Mouse (Mus musculus): ENCODE data around the gene Slc17a7. TPM values are rescaled to one million over a fixed set of nuclear protein-coding genes. Genes with fewer than 3 reads are reported as not detected.
"Not testable (repeated sequence)": the region's sequence is repeated elsewhere in the genome, so short reads cannot be mapped to it uniquely, and the experiment has no call there.

Gene Slc17a7
- polyA plus RNA-seq, 1 experiment from 2014 or later: 2.3 TPM

DNA sequence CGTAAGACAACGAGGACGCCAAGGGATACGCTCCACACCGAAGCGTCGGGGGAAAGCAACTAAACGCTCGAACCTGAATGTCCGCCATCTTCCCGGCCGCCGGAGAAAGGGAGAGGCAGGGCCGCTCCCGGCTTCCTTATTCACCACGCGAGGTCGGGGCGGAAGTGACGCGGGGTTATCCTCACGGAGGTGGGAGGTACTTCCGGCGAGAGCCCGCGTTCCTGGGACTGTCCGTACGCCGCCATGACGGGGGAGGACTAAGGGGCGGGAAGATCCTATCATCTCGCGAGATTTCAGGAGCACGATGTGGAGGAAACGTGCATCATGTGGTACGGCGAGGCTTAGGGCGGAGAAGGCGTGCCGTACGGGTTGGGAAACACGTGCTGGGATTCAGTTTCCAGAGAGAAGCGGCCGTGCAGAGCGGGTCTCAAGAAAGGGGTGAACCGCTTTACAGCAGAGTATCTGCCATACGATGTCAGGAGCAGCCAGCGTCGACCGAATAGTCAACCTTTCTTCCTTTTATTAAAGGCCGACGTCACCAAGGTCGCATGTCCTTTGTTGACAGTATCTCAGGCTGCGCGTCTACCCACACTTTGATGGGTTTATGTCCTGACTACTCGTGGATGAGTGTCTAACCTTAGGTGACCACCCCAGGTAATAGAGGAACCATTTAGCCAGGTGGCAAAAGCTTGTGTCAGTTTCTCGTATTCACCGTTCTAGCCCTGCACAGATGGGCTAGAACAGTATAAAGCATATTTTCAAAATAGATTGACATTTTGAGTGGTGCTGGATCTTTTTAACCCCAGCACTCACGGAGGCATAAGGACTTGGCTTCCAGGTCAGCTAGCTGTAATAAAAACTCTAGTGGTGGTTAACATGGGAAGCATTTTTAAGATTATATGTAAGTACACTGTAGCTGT is 39.3 kb upstream of the Slc17a7 start, which contains the start of gene Rps11:
Gene Rps11 (minus strand): TSS at position 216 of the 920 bp plus-strand sequence.
- H3K36me3 ChIP-seq (ENCODE audit: control insufficient read depth, insufficient read depth, low read length): peaks cover 44% of the 10 kb centered on the region
- H3K9ac ChIP-seq (ENCODE audit: low read length): peak within 1 kb of the TSS; percentile 95
- H3K27ac ChIP-seq (ENCODE audit: low read depth, low read length): peak within 1 kb of the TSS; percentile 85
- H3K4me2 ChIP-seq (ENCODE audit: low read depth): peak within 1 kb of the TSS; percentile 91
- no peaks in the 10 kb centered on the region for H3K9me3 ChIP-seq (ENCODE audit: control insufficient read depth, low read length)
- peak within 1 kb of the TSS; percentile 97 for H3K4me3 ChIP-seq (ENCODE audit: low read depth, low read length)
- peaks cover 27% of the 10 kb centered on the region for H3K4me1 ChIP-seq (ENCODE audit: control insufficient read depth, insufficient read depth, low read length)
- DNase-seq (ENCODE audit: low spot score) (peak; percentile 100), ATAC-seq (ENCODE audit: insufficient read depth, low FRiP score, low TSS enrichment) (peak; percentile 76)
- H3K27me3 ChIP-seq (ENCODE audit: control insufficient read depth, insufficient read depth, low read length): no peaks in the 10 kb centered on the region
- WGBS: under 1% methylated on average over 59 of the region's 59 CpGs

DNA sequence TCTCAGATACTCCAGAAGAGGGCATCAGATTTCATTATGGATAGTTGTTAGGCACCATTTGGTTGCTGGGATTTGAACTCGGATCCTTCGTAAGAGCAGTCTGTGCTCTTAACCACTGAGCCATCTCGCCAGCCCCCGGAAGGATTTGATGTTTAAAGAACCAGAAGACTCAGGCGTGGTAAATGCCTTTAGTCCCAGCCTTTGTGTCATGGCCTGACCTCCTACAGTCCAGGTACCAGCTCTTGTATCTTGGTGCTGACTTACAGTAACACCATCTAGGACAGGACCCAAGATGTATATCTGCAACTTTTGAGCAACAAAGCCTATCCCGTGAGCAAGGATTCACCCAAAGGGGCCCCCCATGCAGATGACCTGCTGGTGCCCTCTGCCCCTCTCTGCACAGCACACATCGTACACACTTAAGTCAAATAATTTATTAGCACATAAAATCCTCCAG is 38.6 kb upstream of the Slc17a7 start:
- H3K4me3 ChIP-seq (ENCODE audit: low read depth, low read length): peak overlapping the region; percentile 9; the same call in 1 of the 2 replicates
- peak; percentile 55 for DNase-seq (ENCODE audit: low spot score)
- peaks cover 41% of the 10 kb centered on the region for H3K36me3 ChIP-seq (ENCODE audit: control insufficient read depth, insufficient read depth, low read length)
- peak overlapping the region; percentile 35; the same call in 1 of the 2 replicates for H3K4me2 ChIP-seq (ENCODE audit: low read depth)
- H3K4me1 ChIP-seq (ENCODE audit: control insufficient read depth, insufficient read depth, low read length): peaks cover 27% of the 10 kb centered on the region
- ATAC-seq (ENCODE audit: insufficient read depth, low FRiP score, low TSS enrichment): no peak
- H3K27ac ChIP-seq (ENCODE audit: low read depth, low read length): no peak overlapping the region; the same call in 1 of the 2 replicates
- no peaks in the 10 kb centered on the region for H3K27me3 ChIP-seq (ENCODE audit: control insufficient read depth, insufficient read depth, low read length)
- 12% methylated on average over 7 of the region's 7 CpGs for WGBS
- H3K9ac ChIP-seq (ENCODE audit: low read length): no peak overlapping the region
- no peaks in the 10 kb centered on the region for H3K9me3 ChIP-seq (ENCODE audit: control insufficient read depth, low read length)

DNA sequence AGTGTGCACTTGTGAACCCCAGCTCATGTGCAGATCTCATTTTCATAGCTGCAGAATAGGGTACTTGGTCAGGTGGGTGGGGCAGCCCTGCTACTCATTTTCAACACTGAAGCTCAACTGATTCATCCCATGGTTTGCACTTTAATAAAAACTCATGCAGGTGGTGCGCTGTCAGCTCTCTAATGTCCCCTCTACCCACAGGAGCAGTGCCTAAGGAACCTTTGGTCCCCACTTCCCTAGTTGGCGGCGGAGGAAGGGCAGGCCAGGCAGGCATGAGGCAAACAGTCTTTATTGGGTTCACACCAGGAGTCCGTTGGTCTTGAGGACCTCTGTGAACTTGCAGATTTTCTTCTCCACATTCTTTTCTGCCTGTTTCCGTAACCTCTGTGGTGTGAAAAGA is 38.1 kb upstream of the Slc17a7 start:
- H3K27me3 ChIP-seq (ENCODE audit: control insufficient read depth, insufficient read depth, low read length); DNase-seq (ENCODE audit: low spot score); H3K4me3 ChIP-seq (ENCODE audit: low read depth, low read length); H3K4me2 ChIP-seq (ENCODE audit: low read depth); H3K9ac ChIP-seq (ENCODE audit: low read length); H3K27ac ChIP-seq (ENCODE audit: low read depth, low read length); ATAC-seq (ENCODE audit: insufficient read depth, low FRiP score, low TSS enrichment); H3K9me3 ChIP-seq (ENCODE audit: control insufficient read depth, low read length): not testable (repeated sequence)
- WGBS: 60% methylated on average over 5 of the region's 5 CpGs
- Histone ChIP-seq H3K4me1 (ENCODE audit: control insufficient read depth, insufficient read depth, low read length) (peaks cover 27% of the 10 kb centered on the region), H3K36me3 (ENCODE audit: control insufficient read depth, insufficient read depth, low read length) (peaks cover 41% of the 10 kb centered on the region)

- Histone ChIP-seq H3K9me3 (ENCODE audit: control insufficient read depth, low read length) (no peaks in the 10 kb centered on the region), H3K36me3 (ENCODE audit: control insufficient read depth, insufficient read depth, low read length) (peaks cover 35% of the 10 kb centered on the region), H3K4me3 (ENCODE audit: low read depth, low read length) (peak overlapping the region; percentile 95), H3K4me2 (ENCODE audit: low read depth) (peak overlapping the region; percentile 96), H3K9ac (ENCODE audit: low read length) (peak overlapping the region; percentile 99), H3K27ac (ENCODE audit: low read depth, low read length) (peak overlapping the region; percentile 84), H3K4me1 (ENCODE audit: control insufficient read depth, insufficient read depth, low read length) (peaks cover 27% of the 10 kb centered on the region), H3K27me3 (ENCODE audit: control insufficient read depth, insufficient read depth, low read length) (no peaks in the 10 kb centered on the region)
- no peak for ATAC-seq (ENCODE audit: insufficient read depth, low FRiP score, low TSS enrichment)
- WGBS: 76% methylated on average over 17 of the region's 17 CpGs
- DNase-seq (ENCODE audit: low spot score): no peak
Observed at GRCm38 (mm10) chr7:45126147-45126843, 37.5 kb upstream of the Slc17a7 start.

DNA sequence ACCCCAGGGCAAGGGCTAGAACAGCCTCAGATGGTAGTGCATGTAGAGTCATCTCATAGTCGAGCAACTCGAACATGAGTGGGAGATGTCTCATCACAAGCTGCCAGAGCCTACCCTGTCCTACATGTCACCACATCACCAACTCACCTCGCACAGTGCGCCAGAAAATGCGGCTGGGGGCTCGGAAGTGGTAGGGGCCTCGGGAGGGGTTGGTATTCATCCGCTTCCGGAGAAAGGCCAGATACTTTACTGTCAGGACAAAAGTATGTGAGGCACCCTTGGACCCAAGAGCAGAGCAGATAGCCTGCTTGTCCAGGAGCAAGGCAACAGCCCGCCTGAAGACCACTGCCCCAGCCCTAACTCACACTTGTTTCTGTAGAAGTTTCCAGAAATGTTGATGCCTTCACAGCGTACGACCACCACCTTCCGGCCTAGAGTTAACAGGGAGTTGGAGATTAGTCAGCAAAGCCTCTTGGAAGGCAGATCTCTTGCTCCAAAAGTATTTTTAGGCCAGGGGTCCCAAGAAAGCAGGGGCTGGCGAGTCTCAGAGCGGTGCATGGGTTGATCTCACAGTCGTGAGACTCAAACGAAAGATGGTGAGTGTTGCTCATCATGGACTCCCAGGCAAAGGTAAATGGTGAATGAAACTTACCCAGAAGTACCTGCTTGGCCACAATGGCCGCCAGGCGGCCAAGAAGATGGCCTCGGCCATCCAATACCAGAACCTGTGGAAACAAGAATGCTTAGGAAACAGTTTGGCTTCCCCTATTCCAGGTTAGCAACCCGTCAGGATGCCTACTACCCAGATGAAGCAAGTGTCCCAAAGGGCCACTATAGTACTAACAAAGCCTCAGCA is 36.7 kb upstream of the Slc17a7 start:
- Histone ChIP-seq H3K27ac (ENCODE audit: low read depth, low read length) (peak overlapping the region; percentile 84), H3K9me3 (ENCODE audit: control insufficient read depth, low read length) (no peaks in the 10 kb centered on the region), H3K4me2 (ENCODE audit: low read depth) (peak overlapping the region; percentile 96), H3K4me3 (ENCODE audit: low read depth, low read length) (peak overlapping the region; percentile 95), H3K9ac (ENCODE audit: low read length) (peak overlapping the region; percentile 99), H3K27me3 (ENCODE audit: control insufficient read depth, insufficient read depth, low read length) (no peaks in the 10 kb centered on the region), H3K36me3 (ENCODE audit: control insufficient read depth, insufficient read depth, low read length) (peaks cover 28% of the 10 kb centered on the region), H3K4me1 (ENCODE audit: control insufficient read depth, insufficient read depth, low read length) (peaks cover 27% of the 10 kb centered on the region)
- no peak for DNase-seq (ENCODE audit: low spot score)
- WGBS: 49% methylated on average over 21 of the region's 21 CpGs
- no peak for ATAC-seq (ENCODE audit: insufficient read depth, low FRiP score, low TSS enrichment)

GRCm38 (mm10) chr7:45127700-45128224 is 36.0 kb upstream of the Slc17a7 start:
- no peak for DNase-seq (ENCODE audit: low spot score)
- peaks cover 23% of the 10 kb centered on the region for H3K4me1 ChIP-seq (ENCODE audit: control insufficient read depth, insufficient read depth, low read length)
- peaks cover 24% of the 10 kb centered on the region for H3K36me3 ChIP-seq (ENCODE audit: control insufficient read depth, insufficient read depth, low read length)

GRCm38 (mm10) chr7:45128624-45129246 is 35.0 kb upstream of the Slc17a7 start, which contains the start of gene Rpl13a:
Gene Rpl13a (minus strand): TSS chr7:45128761.
- H3K9ac ChIP-seq (ENCODE audit: low read length): peak within 1 kb of the TSS; percentile 99
- ATAC-seq (ENCODE audit: insufficient read depth, low FRiP score, low TSS enrichment): peak; percentile 92
- peak within 1 kb of the TSS; percentile 84 for H3K27ac ChIP-seq (ENCODE audit: low read depth, low read length)
- no peaks in the 10 kb centered on the region for H3K9me3 ChIP-seq (ENCODE audit: control insufficient read depth, low read length)
- peak within 1 kb of the TSS; percentile 96 for H3K4me2 ChIP-seq (ENCODE audit: low read depth)
- H3K4me3 ChIP-seq (ENCODE audit: low read depth, low read length): peak within 1 kb of the TSS; percentile 95
- H3K4me1 ChIP-seq (ENCODE audit: control insufficient read depth, insufficient read depth, low read length): peaks cover 19% of the 10 kb centered on the region
- peaks cover 21% of the 10 kb centered on the region for H3K36me3 ChIP-seq (ENCODE audit: control insufficient read depth, insufficient read depth, low read length)
- H3K27me3 ChIP-seq (ENCODE audit: control insufficient read depth, insufficient read depth, low read length): no peaks in the 10 kb centered on the region
- peak; percentile 99 for DNase-seq (ENCODE audit: low spot score)
- 0% methylated on average over 48 of the region's 48 CpGs for WGBS

More at GRCm38 (mm10) chr7:45127700-45128224, 36.0 kb upstream of the Slc17a7 start:
- Histone ChIP-seq H3K27me3 (ENCODE audit: control insufficient read depth, insufficient read depth, low read length) (no peaks in the 10 kb centered on the region), H3K9me3 (ENCODE audit: control insufficient read depth, low read length) (no peaks in the 10 kb centered on the region), H3K9ac (ENCODE audit: low read length) (peak overlapping the region; percentile 99), H3K4me2 (ENCODE audit: low read depth) (peak overlapping the region; percentile 96), H3K27ac (ENCODE audit: low read depth, low read length) (peak overlapping the region; percentile 84), H3K4me3 (ENCODE audit: low read depth, low read length) (peak overlapping the region; percentile 95)
- WGBS: 0% methylated on average over 6 of the region's 6 CpGs
- no peak for ATAC-seq (ENCODE audit: insufficient read depth, low FRiP score, low TSS enrichment)

Measured in neural tube, embryonic 11.5 days (tissue).